Mouse (Mus musculus) mouse trophoblast stem cell (cell line): ENCODE data around the gene Cdh26.

Experiments
- in situ Hi-C, 2 experiments: fragments of 300-500 bp; cut with MseI, MboI; formaldehyde crosslinking; loops; 2 replicates in 1 of 2; 3 replicates in 1 of 2; pipeline ENCODE4 v1.15.1; 2025

Cdh26 gene

DNA sequence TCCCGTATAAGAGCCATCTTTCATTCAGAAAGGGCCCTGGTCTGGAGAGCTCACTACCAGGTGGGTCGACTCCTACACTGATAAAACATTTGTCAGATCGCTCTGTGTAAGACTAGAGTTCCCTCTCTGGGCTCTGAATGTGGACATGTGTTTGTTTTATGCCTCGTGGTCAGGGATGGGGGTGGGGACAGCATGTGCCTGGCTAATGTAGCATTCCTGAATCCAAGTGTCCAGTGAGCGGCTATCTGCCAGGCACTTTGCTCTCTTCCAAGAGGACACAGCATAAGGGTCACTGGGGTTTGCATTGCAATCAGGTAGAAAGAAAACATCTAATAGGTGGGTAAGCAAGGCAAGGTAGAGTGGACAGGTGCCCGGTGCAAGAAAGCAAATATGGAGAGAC lies 77.9 kb downstream of the Cdh26 start:
- in situ Hi-C loops: no loop called here

DNA sequence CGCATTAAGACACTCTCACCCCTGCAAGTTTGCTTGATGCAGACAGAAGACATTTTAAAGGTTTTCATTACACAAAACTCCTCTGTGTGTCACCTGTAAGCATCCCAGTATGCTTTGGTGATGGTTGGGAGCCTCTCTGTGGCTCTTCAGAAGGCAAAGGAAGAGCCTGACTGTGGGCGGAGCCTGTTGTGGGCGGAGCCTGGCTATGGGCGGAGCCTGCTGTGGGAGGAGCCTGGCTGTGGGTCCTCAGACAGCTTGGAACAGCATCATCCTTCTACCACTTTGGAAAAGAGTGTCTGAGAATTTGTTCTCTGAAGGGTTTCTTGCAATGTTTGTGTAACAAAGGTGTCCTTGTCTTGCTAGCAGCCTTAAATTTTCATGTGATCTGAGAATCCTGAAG lies 82.7 kb downstream of the Cdh26 start:
- in situ Hi-C loops: no loop called here

DNA sequence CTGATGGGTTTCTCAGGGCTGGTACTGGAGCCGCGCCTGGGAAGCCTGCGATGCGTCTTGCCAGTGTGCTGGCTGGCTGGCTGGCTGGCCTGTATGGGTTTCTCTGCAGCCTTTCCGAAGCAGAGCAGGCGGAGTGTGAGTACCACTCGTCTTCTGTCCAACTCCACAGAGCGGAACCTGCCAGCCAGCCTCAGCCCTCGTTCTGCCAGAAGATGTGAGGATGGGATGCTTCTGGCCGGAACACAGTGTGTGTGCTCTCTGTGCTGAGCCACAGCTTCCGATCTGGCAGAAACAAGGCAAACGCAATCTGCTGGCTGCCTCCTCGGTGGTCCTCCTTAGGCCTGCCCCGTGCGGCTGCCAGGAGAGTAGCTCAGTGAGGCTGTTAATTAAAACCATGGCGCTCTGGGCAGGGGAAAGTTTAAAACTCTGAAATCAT lies 83.3 kb downstream of the Cdh26 start:
- in situ Hi-C loops: no loop called here

DNA sequence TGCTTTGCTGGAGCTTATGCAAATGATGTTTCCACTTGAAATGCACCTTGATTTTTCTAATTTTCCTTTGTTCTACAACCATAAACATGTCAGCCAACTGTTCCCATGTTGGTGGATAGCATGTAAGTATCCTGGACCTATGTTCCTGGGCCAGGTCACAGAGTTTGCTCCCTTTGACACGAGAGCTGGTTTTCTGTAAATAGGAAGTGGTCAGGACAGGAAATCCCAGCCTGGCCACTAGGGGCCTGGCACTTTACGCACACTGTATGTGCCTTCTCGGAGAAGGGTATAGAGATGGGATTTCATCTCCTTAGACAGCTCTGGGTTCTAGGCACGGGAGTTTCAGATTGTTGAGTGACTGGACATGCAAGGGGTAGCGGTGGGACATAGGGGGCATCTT lies 86.1 kb downstream of the Cdh26 start:
- in situ Hi-C loops: no loop called here

DNA sequence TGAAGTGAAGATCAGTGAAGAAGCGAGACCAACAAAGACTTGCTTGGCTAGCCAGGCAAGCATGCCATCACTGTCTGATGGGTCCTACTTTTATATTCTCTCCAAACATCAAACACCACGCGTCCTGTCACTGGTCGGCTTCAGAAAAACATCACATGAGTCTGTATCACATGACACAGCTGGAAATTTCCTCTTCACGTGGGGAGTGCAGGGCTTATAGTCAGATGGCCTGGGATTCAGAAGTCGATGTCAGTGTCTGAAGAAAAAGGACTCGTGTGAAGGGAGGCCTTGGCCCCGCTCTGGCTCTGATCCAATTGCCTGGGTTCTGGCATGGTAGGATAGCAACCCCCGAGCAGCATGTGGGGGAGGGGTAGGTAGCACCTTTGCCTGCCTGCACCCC lies 86.6 kb downstream of the Cdh26 start:
- in situ Hi-C loops: no loop called here

DNA sequence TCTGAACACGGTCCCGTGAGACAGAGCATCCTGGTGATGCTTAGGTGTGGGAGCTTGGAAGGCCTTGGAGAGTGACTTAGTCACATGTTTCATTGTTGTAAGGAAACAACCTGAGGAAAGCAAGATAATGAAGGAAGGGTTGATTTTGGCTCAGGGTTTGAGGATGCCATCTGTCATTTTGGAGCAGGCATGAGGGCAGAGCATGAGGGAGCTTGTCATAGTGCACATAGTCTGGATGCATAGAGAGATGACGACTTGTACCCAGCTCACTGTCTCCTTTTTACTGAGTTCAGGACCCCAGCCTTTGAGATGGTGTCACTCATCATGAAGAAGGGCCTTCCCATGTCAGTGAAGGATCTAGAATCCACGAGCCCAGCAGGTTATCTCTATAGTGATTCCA lies 89.0 kb downstream of the Cdh26 start:
- in situ Hi-C loops: no loop called here

DNA sequence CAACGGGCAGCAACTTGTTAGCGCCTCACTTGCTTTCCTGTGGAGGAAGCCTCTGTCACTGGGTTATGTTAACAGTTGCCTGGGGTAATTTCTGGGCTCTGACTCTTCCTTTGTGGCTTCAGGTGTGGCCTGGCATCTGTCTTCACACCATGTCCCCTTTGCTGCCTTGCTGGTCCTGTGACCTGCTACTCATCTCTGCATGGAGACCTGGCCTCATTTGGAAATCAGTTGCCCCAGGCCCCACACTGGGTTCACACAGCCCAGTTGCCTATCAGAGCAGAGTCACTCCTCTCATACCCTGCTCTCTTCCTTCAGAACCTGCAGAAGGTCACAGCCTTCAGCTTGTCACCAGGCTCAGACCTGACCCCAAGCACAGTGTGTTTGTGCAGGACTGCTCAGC lies 89.9 kb downstream of the Cdh26 start:
- in situ Hi-C loops: no loop called here

DNA sequence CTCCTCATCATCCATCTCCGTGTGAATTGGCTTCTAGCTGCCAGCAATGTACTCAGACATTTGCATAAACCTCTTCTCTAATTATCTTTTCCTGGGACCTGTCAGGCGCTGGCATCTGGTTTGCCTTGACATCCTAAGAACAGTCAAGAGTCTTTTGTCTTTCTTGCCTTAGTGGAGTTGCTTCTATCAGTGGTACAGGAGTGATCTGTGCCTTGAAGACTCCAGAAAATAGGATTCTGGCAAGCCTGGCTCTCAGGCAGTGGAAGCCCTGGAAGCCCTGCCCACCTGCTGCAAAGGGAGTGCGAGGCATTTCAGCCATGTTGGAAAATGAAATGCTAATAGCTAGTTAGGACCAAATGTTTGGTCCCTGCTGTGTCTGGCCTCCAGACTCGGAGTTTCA lies 92.0 kb downstream of the Cdh26 start:
- in situ Hi-C loops: no loop called here

DNA sequence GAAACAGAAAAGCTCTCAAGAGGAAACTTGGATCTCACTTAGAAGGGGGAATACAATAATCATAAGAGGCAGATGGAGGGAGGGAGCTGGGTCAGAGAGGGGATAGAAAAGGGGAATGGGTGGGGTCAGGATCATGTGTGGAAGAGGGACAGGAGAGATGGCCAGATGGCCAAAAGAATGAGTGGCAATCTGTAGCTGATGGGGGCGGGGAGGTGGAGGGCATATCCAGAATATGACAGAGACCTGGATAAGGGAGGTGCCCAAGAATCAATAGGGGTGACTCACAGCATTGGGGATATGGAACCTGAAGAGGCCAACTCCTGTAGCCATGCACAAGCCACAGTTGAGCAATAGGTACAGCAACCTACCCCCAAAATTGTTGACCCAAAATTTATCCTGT lies 92.5 kb downstream of the Cdh26 start:
- in situ Hi-C loops: no loop called here

DNA sequence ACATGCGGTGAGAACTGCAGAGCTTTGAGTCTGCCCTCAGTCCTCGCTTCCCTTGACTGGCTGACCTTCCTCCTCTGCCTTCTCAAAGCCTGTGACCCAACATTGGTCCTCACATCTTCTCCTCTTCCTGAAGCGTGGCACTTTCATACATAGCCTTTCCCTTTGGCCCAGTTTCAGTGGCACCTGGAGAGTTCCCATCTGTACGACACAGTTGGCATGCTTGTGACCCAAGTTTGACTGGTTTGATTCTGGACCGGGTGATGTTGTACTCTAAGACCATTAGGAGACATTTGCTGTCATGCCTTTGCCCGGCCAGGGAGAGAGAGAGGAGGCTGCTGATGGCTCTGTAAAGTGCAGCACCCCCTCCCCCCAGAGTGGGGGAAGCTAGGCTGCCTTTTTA lies 96.4 kb downstream of the Cdh26 start:
- in situ Hi-C loops: no loop called here

DNA sequence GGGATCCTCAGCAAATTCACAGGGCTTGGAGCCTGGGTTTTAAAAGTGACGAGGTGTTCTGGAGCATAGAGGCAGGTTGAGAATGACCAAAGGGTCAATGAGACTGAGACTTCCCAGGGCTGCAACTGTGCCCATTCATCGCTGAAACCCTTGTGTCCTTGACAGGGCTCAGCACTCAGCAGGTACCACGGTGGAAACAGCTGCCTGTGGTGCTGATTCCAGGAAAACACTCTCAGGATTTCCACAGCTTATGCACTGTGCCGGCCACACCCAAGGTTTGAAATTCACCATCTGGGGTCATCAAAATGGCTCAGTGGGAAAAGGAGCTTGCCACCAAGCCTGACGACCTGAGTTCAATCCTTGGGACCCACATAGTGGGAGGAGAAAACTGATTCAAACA lies 100.9 kb downstream of the Cdh26 start:
- in situ Hi-C loops: no loop called here

DNA sequence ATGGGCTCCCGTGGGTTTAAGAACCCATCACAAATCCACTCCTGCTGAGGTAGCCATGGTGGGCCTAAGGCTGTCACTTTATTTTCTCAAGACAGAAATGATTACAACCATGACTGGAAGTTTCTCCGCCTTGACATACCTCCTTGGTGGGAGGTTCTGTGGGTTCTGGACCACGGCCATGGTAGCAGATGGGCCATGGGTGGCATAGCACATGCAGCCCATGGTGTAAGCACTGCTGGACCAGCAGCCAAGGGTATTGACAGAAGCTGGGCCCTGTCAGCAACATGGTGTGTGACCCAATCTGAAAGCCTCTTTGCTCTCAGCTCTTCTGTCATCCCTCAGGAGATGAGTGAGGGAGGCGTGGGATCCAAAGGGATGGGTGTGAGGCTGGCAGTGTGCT lies 106.2 kb downstream of the Cdh26 start:
- in situ Hi-C loops: no loop called here
